Mouse (Mus musculus) frontal cortex, postnatal 25 days (tissue): ENCODE results near the gene Syne1.
A peak's percentile ranks its signal among the peaks of the same experiment; 100 is the strongest.

ENCODE experiments used
- DNase-seq, 2 experiments: peaks; one replicate each; pipeline ENCODE4 v3.0.0; 2022; ENCODE audit warnings: low spot score in 2 of 2

Gene Syne1

DNA sequence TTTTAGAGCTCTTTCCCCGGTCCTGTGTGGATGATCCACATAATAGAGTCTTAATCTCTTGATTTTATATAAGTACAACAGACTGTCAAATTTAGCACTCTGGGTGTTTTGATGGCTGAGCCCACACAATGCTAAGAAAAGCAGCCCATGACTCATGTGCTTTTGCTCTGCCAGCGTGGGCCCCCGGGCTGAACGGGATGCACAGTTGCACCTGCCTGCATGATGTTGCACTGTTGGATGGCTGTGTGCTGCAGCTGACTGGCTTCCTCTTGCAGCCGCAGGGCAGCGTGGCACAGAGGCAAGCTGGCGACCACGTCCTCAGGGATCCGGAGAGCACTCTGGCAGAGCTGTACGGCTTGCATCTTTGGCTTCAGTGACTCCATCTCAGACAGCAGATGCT, 347.4 kb downstream of the Syne1 start:
- DNase-seq, result peak; percentile 52 to 71

DNA sequence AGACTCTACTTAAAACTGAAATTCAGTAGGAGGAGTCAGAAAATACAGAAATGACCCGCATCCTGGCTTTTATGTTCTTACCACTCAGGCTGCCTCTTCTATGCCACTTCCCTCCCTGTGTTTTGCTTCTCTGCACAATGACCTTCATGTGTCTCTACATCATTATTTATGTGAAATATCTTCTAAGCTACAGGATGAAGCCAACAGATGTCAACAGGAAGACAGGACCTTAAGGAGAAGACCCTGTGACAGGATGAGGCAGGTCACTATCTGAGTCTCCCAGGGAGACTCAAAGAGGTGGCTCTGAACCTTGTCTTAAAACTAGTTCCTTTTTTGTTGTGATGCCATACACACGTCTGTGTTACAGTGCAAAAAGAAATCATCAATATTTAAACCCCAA, 353.9 kb downstream of the Syne1 start:
- no peak for DNase-seq

DNA sequence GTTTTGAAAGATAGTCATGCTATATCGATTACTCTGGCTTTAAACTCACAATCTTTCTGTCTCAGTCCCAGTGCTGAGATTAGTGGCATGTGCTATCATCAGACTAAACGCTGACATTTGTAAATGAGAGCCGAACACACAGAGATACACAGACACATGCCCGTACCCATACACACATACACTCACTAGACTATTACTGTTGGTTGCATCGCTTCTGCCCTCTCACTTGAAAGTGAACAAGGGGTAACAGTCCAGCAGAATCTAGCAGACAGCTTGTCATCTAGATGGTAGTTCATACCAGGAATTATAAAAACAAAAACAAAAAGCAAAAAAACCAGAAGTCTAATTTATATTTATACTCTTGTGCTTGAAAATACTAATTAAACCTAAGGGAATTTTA, 355.0 kb downstream of the Syne1 start:
- no peak for DNase-seq

DNA sequence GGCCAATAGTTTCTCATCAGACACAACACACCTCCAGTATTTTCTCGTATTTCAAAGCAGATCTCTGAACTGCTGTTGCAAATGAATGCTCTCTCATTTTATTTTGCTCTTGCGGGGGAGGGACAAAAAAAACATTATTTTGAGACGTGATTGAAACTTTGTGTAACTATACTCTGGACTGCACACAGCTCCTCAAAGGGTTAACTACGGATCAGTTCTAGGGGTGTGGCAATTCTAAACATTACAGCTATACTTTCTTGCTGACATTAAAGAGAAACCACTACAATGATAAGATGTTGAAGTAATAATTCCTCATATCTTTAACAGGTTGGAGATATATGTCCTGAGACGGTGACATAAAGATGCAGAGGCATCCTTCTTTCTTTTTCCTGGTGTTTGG, 356.0 kb downstream of the Syne1 start:
- DNase-seq, result no peak

DNA sequence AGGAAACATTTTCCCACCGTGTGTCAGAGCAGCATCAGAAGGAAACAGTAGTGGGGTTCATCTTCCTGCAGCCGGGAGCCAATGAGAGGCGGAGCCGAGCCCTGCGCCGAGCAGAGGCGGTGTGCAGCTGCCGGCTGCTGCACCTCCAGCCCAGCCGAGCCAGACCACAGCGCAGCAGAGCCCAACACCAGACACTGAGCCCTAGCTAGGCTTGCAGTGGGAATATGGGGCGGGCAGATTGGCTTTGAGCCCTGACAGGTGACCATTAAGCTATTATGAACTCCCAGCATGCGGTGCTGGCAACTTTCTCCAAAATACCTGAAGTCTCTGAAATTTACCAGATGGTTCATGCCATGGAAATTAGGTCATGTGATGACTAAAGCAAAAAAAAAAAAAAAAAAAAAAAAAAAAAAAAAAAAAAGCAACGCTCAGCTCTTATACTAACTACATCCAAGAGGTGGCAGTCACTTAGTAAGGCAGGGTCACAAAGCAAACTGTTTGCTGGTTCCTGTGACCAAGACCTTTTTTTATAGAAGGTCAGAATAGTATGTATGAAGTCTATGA, 356.5 kb downstream of the Syne1 start:
- DNase-seq, result peak; percentile 58

DNA sequence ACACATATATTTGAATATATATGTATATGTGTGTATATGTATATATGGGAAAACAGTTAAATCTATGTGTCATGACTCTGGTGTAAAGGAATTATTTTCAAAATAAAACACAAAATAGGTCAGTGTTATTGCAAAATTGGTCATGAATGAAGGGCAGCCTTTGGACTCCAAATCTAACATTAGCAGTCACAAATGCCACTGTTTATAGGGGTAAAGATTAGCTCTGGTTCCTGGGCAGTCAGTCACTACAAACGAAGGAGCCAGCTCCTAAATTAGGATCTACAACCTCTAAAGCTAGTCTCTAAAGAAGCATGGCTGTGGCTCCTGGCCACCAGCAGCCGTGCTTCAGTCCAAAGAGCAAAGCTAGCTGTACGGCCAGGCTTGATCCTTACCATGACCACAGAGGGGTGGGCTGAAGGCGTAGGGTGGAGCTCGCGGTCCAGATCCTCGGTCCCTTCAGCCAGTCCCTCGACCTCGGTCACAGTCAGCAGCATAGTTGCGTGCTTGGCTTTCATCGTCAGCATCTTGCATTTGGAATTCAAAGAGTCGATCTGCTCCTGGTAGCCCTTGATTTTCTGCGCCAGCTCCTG, 357.1 kb downstream of the Syne1 start:
- no peak for DNase-seq

DNA sequence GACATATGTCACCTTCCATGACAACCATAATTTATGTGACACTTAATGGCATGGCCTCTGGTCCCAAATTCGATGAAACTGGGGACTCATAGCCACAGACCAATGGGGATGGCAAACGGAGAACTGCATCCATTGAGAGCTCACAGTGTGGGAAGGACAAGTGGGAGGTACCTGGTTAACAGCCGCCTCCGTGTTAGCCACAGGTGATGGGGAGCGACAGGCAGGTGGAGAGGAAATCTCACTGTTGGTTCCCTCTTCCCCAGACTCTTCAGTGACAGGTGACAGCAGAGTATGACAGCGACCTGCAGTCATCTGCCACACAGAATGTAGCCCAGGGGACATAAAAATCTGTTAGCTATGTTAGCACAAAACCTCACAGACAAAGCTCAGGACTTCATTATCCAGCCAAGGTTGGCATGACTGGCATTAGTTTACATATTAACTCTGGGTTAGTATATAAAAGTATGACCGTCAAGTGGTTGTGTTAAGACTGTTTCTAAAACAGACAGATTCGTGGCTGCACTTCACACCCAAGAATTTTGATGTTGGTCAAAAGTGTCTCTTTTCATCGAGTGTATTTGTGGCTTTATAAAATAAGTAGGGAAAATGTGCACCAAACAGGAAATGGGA, 358.3 kb downstream of the Syne1 start:
- DNase-seq, result no peak

DNA sequence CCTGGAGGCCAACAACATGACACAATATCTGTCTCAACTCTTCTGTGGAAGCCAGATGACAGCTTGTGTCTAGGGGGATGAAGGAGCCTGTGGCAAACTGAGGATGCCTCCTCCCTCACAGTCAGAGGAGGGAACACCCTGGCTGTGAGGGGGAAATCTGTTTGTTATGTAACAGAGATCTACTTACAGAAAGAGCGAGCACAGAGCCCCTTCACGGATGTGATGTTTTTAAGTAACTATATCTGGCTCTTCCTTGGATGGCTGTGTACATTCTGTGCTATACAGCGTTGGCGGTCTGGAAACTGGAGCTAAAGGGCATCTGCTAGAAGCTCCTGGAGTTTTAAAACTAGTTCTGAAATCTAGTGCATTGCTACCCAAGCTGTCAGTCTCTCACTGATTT, 360.5 kb downstream of the Syne1 start:
- DNase-seq, result peak in 1 of 2 experiments; percentile 31

DNA sequence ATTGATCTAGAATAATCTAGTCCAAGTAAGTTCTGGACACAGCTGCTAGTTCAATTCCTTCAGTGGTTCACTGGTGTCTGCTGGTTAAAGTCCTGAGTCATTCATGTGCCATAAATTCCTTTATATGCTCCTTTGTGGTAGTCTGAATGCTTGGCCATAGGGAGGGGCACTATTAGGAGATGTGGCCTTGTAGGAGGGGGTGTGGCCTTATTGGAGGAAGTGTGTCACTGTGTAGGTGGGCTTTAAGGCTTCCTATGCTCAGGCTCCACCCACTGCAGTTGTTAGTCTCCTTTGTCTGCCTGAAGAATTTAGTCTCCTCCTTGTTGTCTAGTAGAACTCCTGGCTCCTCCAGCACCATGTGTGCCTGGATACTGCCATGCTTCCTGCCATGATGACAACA, 362.4 kb downstream of the Syne1 start:
- no peak for DNase-seq

DNA sequence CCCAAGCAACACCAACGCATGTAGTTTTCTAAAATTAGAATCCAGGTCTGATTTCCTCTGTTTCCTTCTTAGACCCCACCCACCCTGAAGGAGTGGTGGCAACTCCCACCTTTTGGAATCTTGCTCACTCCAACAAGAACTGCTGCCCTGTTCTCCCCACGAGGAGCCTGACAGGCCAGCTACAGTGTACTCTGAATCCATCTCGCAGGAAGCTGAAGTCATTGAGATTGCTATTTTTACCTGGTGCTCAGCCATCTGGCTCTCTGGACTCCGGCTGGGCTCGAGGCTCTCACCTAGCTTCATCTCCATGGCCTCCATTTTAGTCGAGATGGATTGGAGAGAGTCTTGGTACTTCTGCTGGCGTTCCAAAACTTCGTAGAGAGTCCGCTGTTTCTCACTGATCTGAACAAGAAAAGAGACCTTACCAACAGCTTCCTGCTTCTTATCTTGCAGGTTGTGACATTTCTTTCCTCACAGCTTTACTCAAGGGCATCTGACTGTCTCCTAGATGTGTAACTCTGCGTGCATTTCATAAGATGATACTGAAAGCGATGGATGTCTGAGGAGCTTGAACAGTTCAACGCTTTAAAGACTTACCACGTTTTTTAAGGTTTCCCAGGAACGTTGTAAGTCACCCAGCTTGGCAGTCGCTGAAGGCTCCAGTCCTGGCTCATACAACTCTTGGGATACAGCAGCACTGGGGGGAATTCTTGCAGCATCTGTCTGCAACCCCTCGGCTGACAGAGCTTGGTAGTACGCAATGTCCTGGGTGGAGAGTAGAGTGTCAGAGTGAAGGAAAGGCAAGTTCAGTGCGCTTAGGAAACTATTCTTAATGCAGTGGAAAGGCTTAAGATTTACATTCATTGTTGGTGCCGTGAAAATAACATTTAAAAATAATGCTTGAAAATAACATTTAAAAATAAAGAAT, 365.9 kb downstream of the Syne1 start:
- DNase-seq, result no peak

DNA sequence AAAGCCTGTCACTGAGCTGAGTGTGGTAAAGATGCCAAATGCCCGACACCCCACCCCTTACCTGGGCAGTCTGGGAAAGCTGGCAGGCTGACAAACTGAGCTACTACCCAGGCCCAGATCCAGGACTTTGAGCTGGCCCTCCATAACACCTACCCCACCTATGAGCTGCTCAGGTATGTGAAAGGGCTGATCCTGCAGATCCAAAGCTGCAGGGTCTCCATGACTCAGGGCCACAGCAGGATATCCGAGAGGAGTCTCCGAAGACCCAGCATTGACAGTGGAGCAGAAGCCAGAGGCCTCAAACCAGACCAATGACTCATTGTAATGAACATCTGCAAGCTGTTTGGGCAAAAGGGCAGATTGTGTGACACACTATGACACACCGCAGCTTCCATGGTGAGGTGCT, 369.5 kb downstream of the Syne1 start:
- no peak for DNase-seq

DNA sequence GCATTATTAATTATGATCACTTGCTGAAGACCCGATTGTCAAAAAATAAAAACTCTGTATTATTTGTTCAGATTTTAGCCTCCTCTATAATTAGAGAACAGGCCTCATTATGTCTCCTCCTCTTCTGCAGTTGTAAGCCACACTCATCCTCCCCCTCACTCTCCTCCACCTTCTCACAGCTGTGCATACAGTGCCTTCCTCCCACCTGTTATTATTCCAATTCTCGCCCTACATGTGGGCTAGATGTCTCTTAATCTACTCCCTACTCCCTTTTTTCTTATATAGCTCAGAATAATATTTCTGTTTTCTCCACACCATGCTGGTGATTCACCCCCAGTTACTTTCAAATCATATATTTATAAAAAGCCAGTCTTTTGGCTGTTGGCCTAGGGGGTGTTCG, 371.4 kb downstream of the Syne1 start:
- no peak for DNase-seq

DNA sequence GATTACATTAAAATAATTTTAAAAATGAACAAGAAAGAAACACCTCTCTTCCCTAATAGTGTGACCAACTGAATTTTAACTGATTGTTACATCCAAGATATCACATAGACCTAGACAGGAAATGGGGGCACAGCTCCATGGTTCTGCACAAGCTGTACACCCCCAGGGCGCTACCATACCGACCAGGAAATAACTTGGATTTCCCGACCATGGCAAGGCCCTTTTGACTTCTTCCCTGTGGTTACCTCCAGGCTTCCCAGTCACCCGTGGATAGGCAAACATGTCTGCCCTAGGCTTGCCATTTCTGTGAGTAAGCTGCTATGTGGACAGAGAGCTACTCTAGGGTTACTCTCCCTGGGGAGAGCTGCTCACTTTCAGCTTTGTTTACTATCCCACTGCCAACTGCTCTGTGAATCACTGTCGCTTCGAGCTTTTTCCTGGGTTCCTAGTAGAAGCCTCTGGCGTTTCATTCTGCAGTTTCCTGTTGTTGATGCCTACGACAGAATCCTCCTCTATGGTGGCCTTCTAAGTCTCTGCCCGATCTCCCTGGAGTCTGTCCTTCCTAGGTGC, 373.8 kb downstream of the Syne1 start:
- DNase-seq, result no peak

DNA sequence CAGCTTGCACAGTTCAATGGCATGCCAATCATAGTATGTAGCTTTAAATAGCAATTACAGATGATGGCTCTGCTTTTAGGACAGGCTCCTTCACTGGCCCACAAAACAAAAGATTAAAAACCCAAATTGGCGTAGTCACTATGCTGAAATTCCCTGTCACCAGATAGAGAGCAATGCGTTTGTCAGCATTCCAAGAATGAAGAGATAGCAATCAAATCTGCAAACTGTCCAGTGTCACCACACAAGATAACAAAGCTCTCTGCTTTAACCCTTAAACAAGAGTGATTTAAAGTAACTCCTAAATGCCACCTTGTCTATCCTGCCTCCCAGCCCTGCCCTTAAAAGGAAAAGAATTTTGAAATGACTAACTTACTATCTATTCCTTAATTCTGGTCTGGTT, 374.9 kb downstream of the Syne1 start:
- DNase-seq, result no peak

DNA sequence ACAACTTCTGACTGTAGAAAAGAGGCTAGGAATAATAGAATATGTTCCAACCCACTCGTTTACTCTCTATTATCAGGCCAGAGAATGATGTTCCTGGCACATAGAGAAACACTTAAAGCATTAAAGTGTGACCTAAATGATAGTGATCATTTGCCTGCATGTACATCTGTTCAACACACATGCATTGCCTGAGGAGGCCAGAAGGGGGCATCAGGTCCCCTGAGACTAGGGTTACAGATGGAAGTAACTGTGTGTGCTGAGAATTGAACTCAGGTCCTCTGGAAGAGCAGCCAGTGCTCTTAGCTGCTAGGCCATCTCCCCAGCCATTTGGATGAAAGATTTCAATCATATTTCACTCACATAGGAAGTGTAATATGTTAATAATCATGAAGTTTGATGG, 380.9 kb downstream of the Syne1 start:
- DNase-seq, result no peak

DNA sequence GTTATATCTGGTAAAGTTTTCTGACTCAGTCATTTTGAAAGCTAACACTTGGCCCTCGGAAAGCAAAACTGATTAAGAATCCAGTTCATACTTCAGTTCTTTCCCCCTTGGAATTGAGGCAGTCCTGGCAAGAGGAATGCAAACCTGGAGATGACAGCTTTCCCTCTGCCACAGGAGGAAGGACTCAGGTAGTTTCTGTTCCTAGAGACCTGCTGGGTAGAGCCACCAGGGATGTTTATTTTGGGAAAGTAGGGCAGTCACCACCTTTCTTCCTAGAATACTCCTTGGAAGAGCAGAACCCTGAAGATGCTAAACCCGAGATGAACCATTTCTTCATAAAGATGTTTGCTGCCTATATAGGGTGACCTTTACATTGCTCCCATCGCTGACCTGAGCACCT, 383.8 kb downstream of the Syne1 start:
- no peak for DNase-seq

DNA sequence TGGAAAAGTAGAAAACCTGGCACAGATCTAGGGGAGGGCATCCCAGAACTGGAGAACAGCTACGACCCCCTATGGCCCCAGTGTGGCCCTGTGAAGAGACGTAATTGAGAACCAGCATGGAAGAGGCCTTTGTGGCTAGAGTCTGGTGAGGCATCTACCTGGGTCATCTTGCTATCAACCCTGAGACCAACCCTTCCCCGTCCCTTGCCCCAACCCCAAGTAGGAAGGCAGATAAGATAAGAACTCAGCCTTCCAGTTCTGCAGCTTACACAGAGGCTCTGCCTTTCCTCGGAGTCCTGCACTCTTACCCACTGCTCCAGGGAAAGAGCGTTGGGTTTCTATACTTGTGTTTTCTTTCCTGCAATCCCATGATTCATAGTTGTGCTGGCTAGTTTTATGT, 385.8 kb downstream of the Syne1 start:
- DNase-seq, result no peak

DNA sequence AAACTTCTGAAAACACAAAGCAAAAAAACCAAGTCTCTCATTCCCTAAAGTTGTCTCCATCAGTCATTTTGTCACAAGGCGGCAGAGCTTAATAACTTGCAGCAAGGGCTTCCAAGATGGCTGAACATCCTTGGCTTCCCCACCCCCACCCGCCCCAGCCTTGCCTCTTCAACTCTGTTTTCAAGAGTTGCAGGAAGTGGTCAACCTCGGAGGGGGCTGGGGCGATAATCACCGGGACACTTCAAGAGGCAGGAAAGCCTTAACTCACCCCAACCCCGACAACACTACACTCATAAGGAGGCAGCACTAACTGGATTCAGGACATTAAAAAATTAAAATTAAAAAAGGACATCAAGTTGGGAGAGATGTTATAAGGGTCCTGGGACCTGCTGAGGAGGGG, 387.5 kb downstream of the Syne1 start:
- DNase-seq, result no peak

DNA sequence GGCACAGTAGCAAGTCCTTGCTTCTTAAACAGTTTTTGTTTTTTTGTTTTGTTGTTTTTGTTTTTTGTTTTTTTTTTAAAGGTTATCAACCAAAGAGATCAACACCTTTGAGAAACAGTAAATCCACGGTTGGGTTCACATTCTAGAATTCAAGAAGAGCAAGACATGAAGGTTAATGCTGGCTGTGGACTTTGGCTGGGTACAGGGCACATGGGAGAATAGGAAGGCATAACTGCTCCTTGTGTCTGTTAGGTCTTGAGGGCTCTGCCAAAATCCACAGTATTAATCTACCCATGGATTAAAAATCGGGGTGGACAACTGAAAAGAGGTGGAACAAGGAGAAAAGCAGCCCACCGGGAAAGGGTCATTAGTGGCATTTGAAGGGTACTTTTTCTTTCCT, 388.0 kb downstream of the Syne1 start:
- no peak for DNase-seq

DNA sequence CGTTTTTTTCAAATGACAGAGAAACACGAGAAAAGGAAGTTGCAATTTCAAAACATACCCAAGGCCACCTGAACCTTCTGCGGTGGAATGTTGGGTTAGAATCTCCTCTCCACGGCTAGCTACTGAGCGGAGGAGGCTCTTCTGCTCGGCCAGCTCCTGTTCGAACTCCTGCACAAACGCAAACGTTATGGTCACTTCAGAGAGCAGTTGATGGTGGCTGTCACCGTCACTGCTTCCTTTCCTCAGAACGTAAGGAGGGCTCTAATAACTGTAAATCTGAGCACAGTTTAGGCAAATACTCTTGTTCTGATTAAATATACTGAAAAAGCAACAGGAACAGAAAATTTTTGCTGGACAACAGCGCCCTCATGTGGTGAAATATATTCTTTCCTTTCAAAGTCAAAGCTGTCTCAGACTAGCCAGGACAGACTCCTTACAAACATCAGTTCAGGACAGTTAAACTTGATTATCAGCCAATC, 389.8 kb downstream of the Syne1 start:
- no peak for DNase-seq

DNA sequence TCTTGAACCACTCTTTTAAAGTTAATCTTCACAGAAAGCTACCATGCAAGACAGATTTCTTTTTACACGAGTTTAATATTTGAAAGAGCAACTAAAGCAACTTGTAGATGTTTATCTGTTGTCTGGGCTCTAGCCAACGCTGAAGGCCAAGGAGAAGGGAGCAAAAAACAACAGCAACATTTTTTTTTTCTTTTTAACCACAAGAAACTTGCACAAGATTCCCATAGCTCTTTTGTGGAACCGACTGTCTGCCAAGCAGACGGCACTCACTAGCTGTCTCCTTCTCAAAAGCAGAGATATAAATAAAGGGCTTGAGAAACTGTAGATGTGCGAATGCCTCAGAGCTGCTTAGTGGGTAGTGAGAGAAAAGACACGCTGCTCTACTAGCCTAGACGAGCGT, 391.6 kb downstream of the Syne1 start:
- DNase-seq, result no peak

DNA sequence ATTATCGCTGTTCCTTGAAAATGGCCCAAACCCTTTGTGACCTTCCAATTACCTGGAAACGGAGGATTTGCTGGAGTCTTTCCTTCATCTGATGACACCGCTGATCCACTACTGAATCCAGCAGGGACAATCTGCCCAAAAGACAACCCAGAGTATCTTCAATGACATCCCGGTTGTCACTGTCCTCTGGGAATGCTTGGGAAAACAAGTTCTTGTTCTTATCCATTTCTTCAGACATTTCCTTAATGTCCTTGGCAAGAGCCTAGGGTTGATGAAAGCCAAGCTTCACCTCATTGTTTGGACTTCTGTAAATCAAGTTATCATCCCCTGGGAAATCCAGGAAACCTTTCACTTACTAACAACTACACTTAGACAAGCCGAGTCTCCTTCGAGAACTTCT, 398.2 kb downstream of the Syne1 start:
- no peak for DNase-seq
